Mouse (Mus musculus): Measurements from ENCODE around the gene Shisa2.

Gene Shisa2

DNA sequence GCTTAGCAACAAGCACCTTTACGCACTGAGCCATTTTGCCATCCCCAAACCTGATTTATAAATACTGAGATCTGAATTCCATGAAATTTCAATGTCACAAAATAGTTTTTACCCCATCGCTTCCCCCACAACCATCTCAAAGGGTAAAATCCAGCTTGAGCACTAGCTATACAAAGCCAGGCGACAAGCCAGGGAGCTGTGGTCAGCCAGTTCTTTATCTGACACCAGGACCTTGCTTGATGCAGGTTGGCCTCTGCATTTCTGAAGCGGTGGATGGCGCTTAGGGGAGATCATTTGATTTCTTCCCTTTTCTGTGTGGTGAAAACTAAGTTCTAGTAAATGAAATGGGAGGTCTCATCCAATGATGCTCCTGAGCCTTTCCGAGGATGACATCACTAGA lies 7.0 kb downstream of the Shisa2 start:
- no peak for DNase-seq (ENCODE audit: low spot score)

DNA sequence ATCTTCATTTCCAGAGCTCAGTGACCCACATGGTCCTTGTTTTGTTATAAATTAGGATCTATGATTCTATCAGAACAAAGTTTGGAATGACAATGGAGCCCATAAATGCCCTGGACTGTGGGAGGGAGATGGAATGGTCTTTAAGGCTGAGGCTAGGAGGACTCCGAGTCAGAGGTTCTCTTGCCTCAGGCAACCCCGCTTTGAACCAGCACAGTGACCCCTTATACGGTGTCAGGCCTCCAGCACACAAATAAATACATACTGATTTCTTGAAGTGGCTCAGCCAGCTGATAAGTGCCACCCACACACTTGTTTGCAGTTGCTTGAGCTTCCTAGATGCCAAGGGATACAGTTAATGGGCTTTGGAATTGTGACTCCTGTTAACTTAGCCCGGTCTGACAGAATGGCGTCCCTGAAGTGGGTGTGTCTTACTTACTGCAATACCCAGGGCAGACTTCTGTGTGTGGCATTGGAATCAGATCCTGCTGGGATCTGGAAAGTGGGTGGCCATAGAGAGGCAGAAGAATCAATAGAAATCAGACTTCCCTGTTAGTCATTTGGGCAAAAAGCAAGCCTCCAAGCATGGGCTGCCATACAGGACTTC lies 8.3 kb downstream of the Shisa2 start:
- no peak for DNase-seq (ENCODE audit: low spot score)

DNA sequence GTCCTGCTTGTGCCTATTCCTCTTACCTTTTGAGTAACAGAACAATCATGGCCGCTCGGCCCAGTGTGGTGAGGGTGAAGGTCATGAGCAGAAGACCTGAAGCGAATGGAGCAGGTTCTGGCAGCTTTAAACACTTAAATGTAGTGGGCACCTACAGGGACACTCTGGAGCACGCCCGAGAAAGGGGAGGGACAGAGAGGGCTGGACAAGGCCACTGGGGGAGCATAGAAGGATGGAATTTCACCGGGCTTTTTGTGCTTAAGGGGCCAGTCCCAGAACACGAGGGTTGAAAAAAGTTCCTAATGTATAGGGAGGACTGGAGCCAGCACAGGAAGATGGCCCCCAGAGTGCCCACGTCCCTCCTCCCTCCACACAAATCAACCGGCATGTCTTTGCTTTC lies 8.9 kb downstream of the Shisa2 start:
- DNase-seq (ENCODE audit: low spot score): no peak

DNA sequence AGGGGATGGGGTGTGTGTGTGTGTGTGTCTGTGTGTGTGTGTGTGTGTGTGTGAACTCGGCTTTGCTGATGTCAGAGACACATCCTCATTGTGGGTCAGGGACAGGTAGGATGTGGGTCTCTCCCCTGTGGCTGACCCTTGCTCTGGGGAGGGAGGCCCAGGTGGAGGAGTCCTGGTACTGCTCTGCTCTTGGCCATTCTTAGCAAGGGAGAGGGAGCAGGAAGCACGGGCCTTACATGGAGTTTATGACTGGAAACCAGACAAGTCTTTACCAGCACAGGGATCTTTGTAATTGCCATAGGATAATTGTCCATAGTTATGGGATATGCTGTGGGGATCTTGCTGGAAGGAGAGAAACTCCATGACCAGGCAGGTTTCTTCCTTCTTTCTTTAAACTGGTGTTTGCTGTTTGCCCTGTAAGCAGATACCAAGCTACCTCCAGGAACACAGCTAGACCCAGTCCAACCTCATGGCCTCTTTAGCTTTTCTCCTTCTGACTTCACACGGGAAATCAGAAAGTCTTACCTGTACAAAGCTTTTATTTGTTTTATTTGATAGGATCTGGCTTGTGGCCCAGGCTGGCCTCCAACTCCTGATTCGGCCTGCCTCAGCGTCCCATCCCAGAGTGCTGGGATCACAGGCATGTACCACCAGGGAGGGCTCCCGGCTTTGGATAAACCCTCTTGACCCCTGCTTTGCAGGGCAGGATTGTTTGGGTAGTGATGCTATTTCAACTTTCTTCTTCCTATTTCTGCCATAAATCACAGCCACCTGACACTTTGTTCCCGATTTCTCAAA lies 14.0 kb downstream of the Shisa2 start:
- DNase-seq (ENCODE audit: low spot score): no peak

DNA sequence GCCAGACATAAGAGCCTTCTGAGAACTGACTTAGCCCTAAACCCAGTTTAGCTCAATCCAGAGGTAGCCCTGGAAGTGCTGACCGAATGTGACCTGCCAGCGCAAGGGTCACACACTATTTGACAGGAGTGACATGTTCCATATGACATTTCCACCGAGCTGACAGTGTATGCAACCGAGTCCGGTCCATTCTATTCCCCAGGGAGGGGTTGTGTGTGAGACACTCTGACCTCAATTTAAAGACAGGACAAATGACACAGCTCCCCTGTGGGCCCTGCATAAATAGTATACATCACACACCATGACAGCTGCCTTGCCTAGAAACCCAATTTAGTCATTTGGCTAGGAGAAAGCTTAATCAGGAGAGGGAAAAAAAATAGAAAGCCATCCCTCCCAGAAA lies 16.7 kb downstream of the Shisa2 start:
- DNase-seq (ENCODE audit: low spot score): no peak

DNA sequence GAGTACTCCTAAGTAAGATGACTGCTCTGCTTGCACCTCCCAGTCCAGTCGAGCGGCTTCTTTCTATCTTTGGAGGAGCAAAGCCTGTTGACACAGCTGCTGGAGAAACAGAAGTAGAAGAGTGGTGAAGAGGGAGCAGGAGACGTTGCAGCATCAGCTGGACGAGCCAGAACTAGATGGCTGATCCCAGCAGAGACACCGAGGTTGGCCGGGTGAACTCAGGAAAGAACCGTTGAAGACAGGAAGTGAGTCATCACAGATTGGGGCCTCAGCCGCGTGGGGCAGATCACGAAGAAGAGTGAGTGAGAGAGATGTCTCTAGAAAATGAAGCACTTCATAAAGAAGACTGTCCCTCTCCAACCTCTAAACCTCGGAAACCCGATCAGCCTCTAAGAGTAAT lies 18.5 kb downstream of the Shisa2 start:
- DNase-seq (ENCODE audit: low spot score): no peak

DNA sequence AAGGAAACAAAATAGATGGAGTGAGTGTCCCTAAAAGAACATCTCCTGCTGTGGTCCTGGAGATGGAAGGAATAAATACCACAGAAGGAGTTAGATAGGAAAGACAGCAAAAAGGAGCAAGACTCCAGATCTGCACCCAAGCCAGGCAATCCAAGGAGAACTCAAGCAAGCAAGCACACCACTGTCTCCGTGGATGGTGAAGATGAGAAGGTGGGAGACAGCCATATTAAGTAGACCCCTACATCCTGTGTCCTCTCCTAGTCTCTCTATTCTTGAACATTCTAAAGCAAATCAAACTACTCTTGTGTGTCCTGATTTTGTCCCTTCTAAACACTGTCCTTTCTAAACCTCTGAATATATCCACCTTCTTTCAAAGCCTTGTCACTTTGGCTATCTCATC lies 19.1 kb downstream of the Shisa2 start:
- DNase-seq (ENCODE audit: low spot score): no peak

DNA sequence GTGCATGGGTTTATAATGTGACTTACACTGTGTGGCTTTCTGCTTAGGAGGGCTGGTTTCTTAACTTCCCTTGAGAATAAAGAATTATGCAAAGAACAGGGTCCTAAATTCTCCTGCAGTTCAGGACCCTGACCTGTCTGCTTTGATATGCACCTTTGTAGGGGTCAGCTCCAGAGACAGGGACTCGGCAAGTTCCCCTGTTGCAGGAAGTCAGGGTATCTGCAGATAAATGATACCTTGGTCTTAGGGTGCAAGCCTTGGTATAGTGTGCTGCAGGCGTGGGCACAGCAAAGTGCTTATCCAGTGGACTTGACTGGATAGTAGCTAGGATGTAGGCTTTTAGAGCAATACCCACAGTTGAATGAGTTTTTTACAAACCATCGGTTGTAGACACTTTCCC lies 19.8 kb downstream of the Shisa2 start:
- no peak for DNase-seq (ENCODE audit: low spot score)

DNA sequence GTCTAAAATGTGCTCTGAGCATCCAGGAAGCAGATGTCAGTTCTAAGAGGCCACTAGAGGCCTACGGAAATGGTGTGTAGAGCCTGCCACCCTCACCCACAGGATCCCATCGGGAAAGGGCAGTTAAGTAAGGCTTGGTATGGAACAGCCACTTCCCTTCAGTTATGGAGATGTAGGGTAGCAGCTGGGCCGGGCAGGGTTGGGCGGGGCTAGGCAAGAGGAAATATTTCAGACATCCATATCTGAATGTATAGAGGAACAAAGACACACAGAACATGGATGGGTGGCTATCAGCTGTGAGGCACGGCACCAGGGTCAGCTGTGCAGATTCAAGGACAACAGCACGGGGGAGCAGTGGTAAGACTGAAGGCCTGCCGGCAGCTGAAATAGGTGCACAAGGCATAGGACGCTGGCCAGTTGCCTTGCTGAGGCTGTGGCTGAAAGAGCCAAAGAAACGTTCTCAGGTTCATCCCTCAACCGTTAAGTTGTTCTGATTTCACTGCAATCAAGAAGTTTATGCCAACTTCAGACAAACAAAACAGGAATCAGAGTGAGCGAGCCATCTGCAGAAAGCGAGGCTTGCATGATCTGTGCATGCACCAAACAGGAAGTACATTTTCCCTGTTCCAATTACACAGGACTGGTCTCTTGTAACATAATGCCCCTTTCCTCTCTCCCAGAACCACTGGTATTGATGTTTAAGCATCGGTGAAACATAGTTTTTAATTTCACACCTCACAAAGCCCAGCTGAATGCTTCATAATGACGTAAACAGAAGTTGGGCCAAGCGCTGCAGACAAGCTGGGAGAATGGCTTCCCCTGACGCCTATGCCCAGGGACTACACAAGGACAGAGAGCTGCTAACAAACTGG lies 22.0 kb downstream of the Shisa2 start:
- DNase-seq (ENCODE audit: low spot score): peak; percentile 37

DNA sequence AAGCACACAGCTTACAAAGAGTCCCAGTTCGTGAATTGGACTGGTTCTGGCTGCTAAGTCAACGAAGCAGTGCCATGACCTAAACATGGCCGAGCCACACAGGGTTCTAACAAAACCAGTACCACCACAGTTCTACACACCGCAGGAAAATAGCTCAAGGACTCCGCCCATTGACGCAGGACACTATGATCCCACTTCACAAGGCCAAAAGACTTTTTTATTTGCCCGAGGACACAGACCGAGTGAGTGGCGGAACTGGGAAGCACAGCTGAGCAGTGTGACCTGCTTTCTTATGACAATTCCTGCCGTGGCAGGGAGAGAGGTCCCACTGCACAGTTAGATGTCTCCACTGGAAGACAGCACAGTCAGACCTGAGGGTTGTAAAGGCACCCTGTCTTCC lies 23.5 kb downstream of the Shisa2 start:
- no peak for DNase-seq (ENCODE audit: low spot score)

DNA sequence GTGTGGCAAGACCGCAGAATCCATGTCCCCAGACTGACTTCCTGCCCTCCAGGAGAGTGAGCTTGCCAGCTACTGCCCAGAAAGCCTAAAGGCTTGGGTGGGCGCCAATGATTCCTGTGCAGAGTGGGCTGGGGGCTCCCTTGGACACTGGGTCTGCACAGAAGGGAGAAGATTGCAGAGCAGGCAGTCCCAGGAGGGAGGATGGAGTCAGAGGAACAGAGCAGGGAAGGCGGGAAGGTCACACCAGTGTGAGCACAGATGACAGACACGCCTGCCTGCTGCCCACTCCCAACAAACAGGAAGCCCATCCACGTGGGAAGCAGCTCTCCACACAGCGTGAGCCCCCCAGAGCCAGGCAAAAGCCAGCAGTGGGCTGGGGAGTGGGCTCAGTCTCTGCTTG lies 24.2 kb downstream of the Shisa2 start:
- no peak for DNase-seq (ENCODE audit: low spot score)

DNA sequence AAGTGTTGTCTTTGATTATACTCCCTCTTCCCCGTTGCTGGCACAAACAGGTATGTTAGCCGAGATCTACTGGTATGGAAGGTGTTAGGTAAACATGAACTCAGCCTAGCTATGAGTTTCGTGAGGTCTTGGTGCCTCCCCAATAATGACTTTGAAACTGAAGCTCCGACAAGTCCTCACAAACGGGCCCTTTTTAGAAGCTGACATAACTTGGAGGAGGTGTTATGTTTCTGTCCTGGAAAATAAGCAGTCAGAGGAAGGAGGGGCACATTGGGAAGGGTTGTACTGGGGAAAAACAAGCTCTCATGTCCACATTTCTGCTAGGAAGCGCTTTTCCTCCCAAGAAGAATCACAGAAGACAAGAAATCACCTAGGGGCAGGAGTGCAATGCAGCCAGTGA lies 31.5 kb downstream of the Shisa2 start:
- DNase-seq (ENCODE audit: low spot score): no peak

DNA sequence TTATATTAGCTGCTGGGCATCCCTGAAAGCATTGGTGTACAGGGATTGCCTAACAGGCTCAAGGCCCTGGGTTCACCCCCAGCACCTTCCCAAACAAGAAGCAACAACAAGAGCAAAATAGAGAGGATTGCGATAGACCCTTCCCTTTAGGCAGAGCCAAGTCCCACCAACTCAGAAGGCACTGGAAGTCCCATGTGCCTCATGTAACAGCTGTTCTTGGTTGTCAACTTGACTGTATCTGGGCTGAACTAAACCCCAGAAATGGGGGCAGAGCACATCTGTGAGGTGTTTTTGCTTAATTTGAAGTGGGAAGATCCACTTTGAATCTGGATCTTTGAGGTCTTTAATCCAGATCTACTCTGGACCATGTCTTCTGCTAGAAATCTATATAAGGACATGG lies 32.0 kb downstream of the Shisa2 start:
- no peak for DNase-seq (ENCODE audit: low spot score)

DNA sequence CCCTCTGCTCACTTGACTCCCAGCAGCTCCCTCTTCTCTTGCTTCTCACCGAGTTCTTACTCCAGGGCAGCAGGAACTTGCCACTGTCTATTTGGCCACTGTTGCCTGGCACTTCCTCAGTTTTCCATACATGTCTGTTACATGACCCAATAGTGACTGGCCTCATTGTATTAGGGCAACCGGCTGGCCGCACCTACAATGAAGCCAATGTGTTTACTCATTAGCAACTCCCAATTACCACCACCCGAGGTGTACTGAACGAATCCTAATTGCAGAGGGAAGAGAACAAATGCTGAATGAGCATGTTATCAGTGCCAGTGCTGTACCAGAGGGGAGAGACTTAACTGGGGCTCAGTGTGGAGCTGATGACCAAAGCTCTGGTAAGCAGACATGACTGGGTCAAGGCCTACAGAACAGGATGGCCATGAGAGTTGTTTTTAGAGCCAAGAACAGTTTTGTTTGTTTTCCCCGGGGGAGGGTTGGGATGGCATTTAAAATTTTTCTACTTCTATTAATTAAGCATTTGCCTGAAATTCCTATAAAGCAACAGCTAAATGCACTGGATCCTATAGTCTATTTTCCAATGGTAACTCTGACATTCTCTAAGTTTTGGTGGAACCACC lies 47.9 kb downstream of the Shisa2 start:
- peak; percentile 33 for DNase-seq (ENCODE audit: low spot score)

DNA sequence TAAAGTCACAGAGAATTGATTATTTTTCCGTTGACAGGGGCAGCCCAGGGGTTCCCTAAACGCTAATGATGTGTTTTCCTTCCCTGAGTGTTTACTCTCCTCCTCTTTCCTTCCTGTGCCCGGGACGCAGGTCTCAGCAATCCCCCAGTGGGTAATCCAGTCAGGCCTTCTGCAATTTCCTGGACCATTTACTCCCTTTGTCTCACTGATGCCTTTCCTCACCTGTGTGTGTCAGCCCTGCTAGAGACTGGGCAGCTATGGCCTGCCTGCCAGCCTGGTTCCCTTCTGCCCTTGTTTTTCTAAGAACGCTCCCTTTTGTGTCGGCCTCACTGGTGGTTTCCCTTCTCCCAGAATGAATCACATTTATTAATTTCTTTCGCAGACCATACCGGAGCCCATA lies 49.4 kb downstream of the Shisa2 start:
- no peak for DNase-seq (ENCODE audit: low spot score)

DNA sequence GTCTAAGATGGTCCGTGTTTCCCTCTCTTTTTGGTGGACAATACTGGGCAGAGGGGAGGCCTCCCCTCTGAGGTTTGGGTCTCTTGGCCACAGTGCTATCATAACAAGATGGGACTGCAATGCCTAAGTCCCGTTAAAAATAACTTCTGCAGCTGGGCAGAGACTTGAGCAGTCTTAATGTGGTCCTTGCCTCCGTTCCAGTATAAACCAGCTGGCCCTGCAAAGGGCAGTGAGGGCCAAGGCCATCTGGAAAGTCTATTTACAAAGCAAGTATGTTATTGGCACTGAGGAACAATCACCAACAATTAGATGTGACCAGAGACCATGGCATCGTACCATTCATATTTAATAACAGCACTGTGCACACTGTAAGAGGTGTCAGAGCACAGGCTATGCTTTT lies 50.2 kb downstream of the Shisa2 start:
- peak; percentile 38 for DNase-seq (ENCODE audit: low spot score)

DNA sequence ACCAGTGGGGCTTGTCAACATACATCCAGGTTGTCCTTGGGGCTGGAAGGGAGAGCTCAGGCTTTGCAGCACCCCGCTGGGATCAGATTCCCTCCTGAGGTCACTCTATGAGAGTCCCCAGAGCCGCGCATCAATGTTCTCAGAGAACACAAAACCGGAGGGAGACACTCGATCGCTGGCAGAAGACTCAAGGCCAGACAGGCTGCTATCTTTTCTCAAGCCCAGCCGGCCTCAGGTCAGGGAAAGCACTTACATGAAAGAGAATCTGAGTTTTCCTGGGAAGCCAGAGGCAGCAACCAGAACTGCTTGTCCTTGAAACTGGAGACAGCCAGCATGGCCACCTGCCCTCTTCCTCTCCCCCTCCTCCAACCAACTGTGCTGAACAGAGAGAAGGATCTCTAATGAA lies 52.5 kb downstream of the Shisa2 start:
- DNase-seq (ENCODE audit: low spot score): peak; percentile 82

Measured in ovary, adult 18-20 months (tissue).